8 mouse cellular contexts compared by ENCODE assay signal in genomic region chr7:142385742-142386403, GRCm38 (mm10). TPM values are rescaled to one million over a fixed set of nuclear protein-coding genes. Genes with fewer than 3 reads are reported as not detected.
DNase-seq lines count a peak whose midpoint lies in the region; ATAC-seq and TF ChIP-seq lines count a peak whose summit lies in the region.

No protein-coding gene starts in this region.

- peaks cover 17% of the 10 kb centered on the region for H3K4me1 ChIP-seq in lung, embryonic 15.5 days
- peaks cover 30% of the 10 kb centered on the region for H3K4me1 ChIP-seq in forebrain, embryonic 10.5 days
- H3K4me1 ChIP-seq in intestine, postnatal 0 days (replicated peaks; ENCODE audit: control insufficient read depth, insufficient read depth, low read length): peaks cover 9% of the 10 kb centered on the region
- H3K4me1 ChIP-seq in neural tube, embryonic 14.5 days (ENCODE audit: control insufficient read depth, insufficient read depth, low read length): peaks cover 15% of the 10 kb centered on the region

- H3K9me3 ChIP-seq in lung, embryonic 15.5 days: no peaks in the 10 kb centered on the region
- no peaks in the 10 kb centered on the region for H3K9me3 ChIP-seq in forebrain, embryonic 10.5 days
- no peaks in the 10 kb centered on the region for H3K9me3 ChIP-seq in intestine, postnatal 0 days (ENCODE audit: control insufficient read depth)
- H3K9me3 ChIP-seq in neural tube, embryonic 14.5 days (ENCODE audit: control insufficient read depth, low read length): no peaks in the 10 kb centered on the region

- H3K4me2 ChIP-seq in lung, embryonic 15.5 days: peak overlapping the region; percentile 81
- peak overlapping the region; percentile 91 for H3K4me2 ChIP-seq in intestine, postnatal 0 days (replicated peaks; ENCODE audit: low read depth)
- H3K4me2 ChIP-seq in neural tube, embryonic 14.5 days (ENCODE audit: low read depth, low read length): peak overlapping the region; percentile 58; the same call in 1 of the 2 replicates

- no peak for DNase-seq in lung, postnatal 14 days
- DNase-seq in forebrain, embryonic 10.5 days (ENCODE audit: extremely low spot score, low spot score): no peak
- no peak for DNase-seq in left cerebral cortex, postnatal 36 days (ENCODE audit: low spot score in 2 of 2)
- DNase-seq in T-cell, adult 2 months (ENCODE audit: low spot score): no peak
- no peak for DNase-seq in cerebellum, adult 11 months

- H3K9ac ChIP-seq in lung, embryonic 15.5 days: no peak overlapping the region
- H3K9ac ChIP-seq in intestine, postnatal 0 days (ENCODE audit: low read depth, low read length): peak overlapping the region; percentile 83; the same call in 1 of the 2 replicates
- no peak overlapping the region for H3K9ac ChIP-seq in neural tube, embryonic 14.5 days (replicated peaks; ENCODE audit: low read depth, low read length)

- no peak for ATAC-seq in lung, embryonic 15.5 days (ENCODE audit: borderline replicate concordance, extremely low read depth, low FRiP score, low TSS enrichment)
- no peak for ATAC-seq in intestine, postnatal 0 days
- no peak for ATAC-seq in neural tube, embryonic 14.5 days (ENCODE audit: low read depth)

- TF ChIP-seq CTCF in intestine, postnatal 0 days (IDR thresholded peaks at IDR 0.05; ENCODE audit: low read depth): no peak

- intact Hi-C loops in left cerebral cortex, postnatal 36 days (cut with DNase I): loop anchor here (2.0 kb wide), 1 partner anchor 13 kb away; the partner anchor contains the start of gene Ifitm10

- H3K27ac ChIP-seq in lung, embryonic 15.5 days: no peak overlapping the region
- H3K27ac ChIP-seq in forebrain, embryonic 10.5 days: no peak overlapping the region
- H3K27ac ChIP-seq in intestine, postnatal 0 days (ENCODE audit: low read depth, low read length): no peak overlapping the region
- no peak overlapping the region for H3K27ac ChIP-seq in neural tube, embryonic 14.5 days (ENCODE audit: low read depth, low read length)

- H3K4me3 ChIP-seq in lung, embryonic 15.5 days: peak overlapping the region; percentile 88; the same call in 1 of the 2 replicates
- H3K4me3 ChIP-seq in forebrain, embryonic 10.5 days: peak overlapping the region; percentile 82
- peak overlapping the region; percentile 70 for H3K4me3 ChIP-seq in intestine, postnatal 0 days (ENCODE audit: low read depth, low read length)
- H3K4me3 ChIP-seq in neural tube, embryonic 14.5 days (ENCODE audit: low read depth, low read length): no peak overlapping the region

- peaks cover 49% of the 10 kb centered on the region for H3K36me3 ChIP-seq in lung, embryonic 15.5 days
- peaks cover 50% of the 10 kb centered on the region for H3K36me3 ChIP-seq in forebrain, embryonic 10.5 days (replicated peaks)
- H3K36me3 ChIP-seq in intestine, postnatal 0 days (ENCODE audit: control insufficient read depth, insufficient read depth): peaks cover 47% of the 10 kb centered on the region
- H3K36me3 ChIP-seq in neural tube, embryonic 14.5 days (ENCODE audit: control insufficient read depth, insufficient read depth, low read length): peaks cover 31% of the 10 kb centered on the region

- 93% methylated on average over 3 of the region's 3 CpGs for WGBS in lung, embryonic 15.5 days
- 88% methylated on average over 3 of the region's 3 CpGs for WGBS in forebrain, embryonic 10.5 days
- WGBS in intestine, postnatal 0 days: 69% methylated on average over 3 of the region's 3 CpGs
- WGBS in neural tube, embryonic 14.5 days: 89% methylated on average over 3 of the region's 3 CpGs

- H3K27me3 ChIP-seq in lung, embryonic 15.5 days: no peaks in the 10 kb centered on the region
- H3K27me3 ChIP-seq in forebrain, embryonic 10.5 days (ENCODE audit: poor library complexity, severe bottlenecking): no peaks in the 10 kb centered on the region
- no peaks in the 10 kb centered on the region for H3K27me3 ChIP-seq in intestine, postnatal 0 days (replicated peaks; ENCODE audit: control insufficient read depth, insufficient read depth, low read length)
- no peaks in the 10 kb centered on the region for H3K27me3 ChIP-seq in neural tube, embryonic 14.5 days (ENCODE audit: control insufficient read depth, insufficient read depth, low read length)

RNA-seq across cellular contexts. Expression of gene Ctsd, which starts 2.0 kb away (rescaled TPM):
- polyA plus RNA-seq in lung, embryonic 15.5 days (2015; fragmentation: Nextera tagmentation; extraction: Ambion mirVana): 272 and 299 TPM in 2 replicates
- polyA plus RNA-seq in forebrain, embryonic 10.5 days (2016; fragmentation: Nextera tagmentation; extraction: Ambion mirVana): 135 and 142 TPM in 2 replicates
- polyA plus RNA-seq in intestine, postnatal 0 days (2015; fragmentation: Nextera tagmentation; extraction: Ambion mirVana): 479 and 496 TPM in 2 replicates
- 250 and 288 TPM in 2 replicates for polyA plus RNA-seq in neural tube, embryonic 14.5 days (2014; fragmentation: Nextera tagmentation; extraction: Ambion mirVana)
- 100 to 1,000 TPM; 297 to 348 TPM for total RNA-seq in left cerebral cortex, postnatal 36 days (2021)

RNA-seq across cellular contexts. Expression of gene Gm49369, which starts 3.4 kb away (rescaled TPM):
- 0.39 and 0.72 TPM in 2 replicates for polyA plus RNA-seq in lung, embryonic 15.5 days (2015; fragmentation: Nextera tagmentation; extraction: Ambion mirVana)
- polyA plus RNA-seq in forebrain, embryonic 10.5 days (2016; fragmentation: Nextera tagmentation; extraction: Ambion mirVana): not detected in 2 replicates
- not detected in 2 replicates for polyA plus RNA-seq in intestine, postnatal 0 days (2015; fragmentation: Nextera tagmentation; extraction: Ambion mirVana)
- polyA plus RNA-seq in neural tube, embryonic 14.5 days (2014; fragmentation: Nextera tagmentation; extraction: Ambion mirVana): 2.9 TPM in 1 of 2 replicates, not detected in the other
- total RNA-seq in left cerebral cortex, postnatal 36 days (2021): 1 to 10 TPM in 1 of 2 experiments, not detected in 1; 4.6 TPM

RNA-seq across cellular contexts. Expression of gene Ifitm10, which starts 12.3 kb away (rescaled TPM):
- 5.4 and 5.7 TPM in 2 replicates for polyA plus RNA-seq in lung, embryonic 15.5 days (2015; fragmentation: Nextera tagmentation; extraction: Ambion mirVana)
- polyA plus RNA-seq in forebrain, embryonic 10.5 days (2016; fragmentation: Nextera tagmentation; extraction: Ambion mirVana): 0.51 and 1.00 TPM in 2 replicates
- 1.5 and 1.6 TPM in 2 replicates for polyA plus RNA-seq in intestine, postnatal 0 days (2015; fragmentation: Nextera tagmentation; extraction: Ambion mirVana)
- 6.0 and 11.2 TPM in 2 replicates for polyA plus RNA-seq in neural tube, embryonic 14.5 days (2014; fragmentation: Nextera tagmentation; extraction: Ambion mirVana)
- total RNA-seq in left cerebral cortex, postnatal 36 days (2021): 10 to 100 TPM; 30.8 to 33.4 TPM

RNA-seq across cellular contexts. Expression of gene Syt8, which starts 48.8 kb away (rescaled TPM):
- polyA plus RNA-seq in lung, embryonic 15.5 days (2015; fragmentation: Nextera tagmentation; extraction: Ambion mirVana): 0.34 and 0.87 TPM in 2 replicates
- polyA plus RNA-seq in forebrain, embryonic 10.5 days (2016; fragmentation: Nextera tagmentation; extraction: Ambion mirVana): 0.18 TPM in 1 of 2 replicates, not detected in the other
- polyA plus RNA-seq in intestine, postnatal 0 days (2015; fragmentation: Nextera tagmentation; extraction: Ambion mirVana): 0.60 and 1.3 TPM in 2 replicates
- polyA plus RNA-seq in neural tube, embryonic 14.5 days (2014; fragmentation: Nextera tagmentation; extraction: Ambion mirVana): not detected in 2 replicates
- not detected for total RNA-seq in left cerebral cortex, postnatal 36 days (2021)

RNA-seq across cellular contexts. Expression of gene Tnni2, which starts 55.7 kb away (rescaled TPM):
- 2.4 and 7.4 TPM in 2 replicates for polyA plus RNA-seq in lung, embryonic 15.5 days (2015; fragmentation: Nextera tagmentation; extraction: Ambion mirVana)
- polyA plus RNA-seq in forebrain, embryonic 10.5 days (2016; fragmentation: Nextera tagmentation; extraction: Ambion mirVana): 0.46 and 1.4 TPM in 2 replicates
- polyA plus RNA-seq in intestine, postnatal 0 days (2015; fragmentation: Nextera tagmentation; extraction: Ambion mirVana): 1.9 and 2.4 TPM in 2 replicates
- 1.4 and 4.3 TPM in 2 replicates for polyA plus RNA-seq in neural tube, embryonic 14.5 days (2014; fragmentation: Nextera tagmentation; extraction: Ambion mirVana)
- under 1 TPM in 1 of 2 experiments, not detected in 1; 0.69 TPM for total RNA-seq in left cerebral cortex, postnatal 36 days (2021)
